Mouse (Mus musculus) ES-E14 (cell line): ENCODE results near the gene Pkp1.

Experiments
- CHD2 ChIP-seq: IDR thresholded peaks from 2 replicates; pipeline ENCODE4 v1.6.1; 2014; ENCODE audit warnings: mild to moderate bottlenecking, low read depth, low read length, inconsistent platforms
- MAFK ChIP-seq: IDR thresholded peaks from 2 replicates; pipeline ENCODE4 v1.6.1; 2014; ENCODE audit warnings: mild to moderate bottlenecking, low read depth, low read length, inconsistent platforms; ENCODE audit not compliant: insufficient read depth
- ZC3H11A ChIP-seq: IDR thresholded peaks from 2 replicates; pipeline ENCODE4 v1.6.1; 2012; ENCODE audit warnings: low read depth, mild to moderate bottlenecking, inconsistent platforms, low read length, borderline replicate concordance
- ZNF384 ChIP-seq: IDR thresholded peaks from 2 replicates; pipeline ENCODE4 v1.6.1; 2012; ENCODE audit warnings: low read depth, low read length, inconsistent platforms

DNA sequence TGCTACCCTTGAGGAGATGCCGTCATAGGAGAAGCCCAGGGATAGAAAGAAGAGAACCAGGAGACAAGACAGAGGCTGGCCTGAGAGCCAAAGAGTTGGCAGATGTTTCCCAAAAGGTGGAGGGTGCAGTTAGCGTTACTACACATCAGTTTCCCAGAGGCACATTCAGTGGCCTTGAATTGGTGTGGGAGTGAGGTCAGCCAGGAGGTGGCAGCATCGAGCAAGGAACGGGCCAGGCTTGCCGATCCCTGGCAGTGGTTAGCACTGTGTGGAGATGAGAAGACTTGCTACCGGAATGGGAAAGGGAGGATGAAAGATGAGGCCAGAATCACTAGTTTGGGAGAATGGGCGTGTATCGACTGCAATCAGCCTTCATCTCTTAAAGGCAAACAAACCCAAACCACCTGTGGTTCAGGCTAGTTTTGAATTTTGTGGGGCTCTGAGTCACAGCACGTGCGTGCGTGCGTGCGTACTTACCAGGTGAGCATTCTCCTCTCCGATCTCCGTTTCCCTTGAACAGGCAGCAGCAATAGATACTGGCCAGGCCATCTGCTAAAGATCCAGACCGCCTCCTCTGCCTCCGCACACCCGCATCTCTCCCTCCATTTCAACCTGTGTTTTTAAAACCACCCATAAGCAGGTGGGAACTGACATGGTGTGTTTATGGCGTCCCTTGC, 53.4 kb downstream of the Pkp1 start:
- TF ChIP-seq CHD2 (no peak), ZC3H11A (peak; percentile 60; the same call in 1 of the 2 replicates), ZNF384 (no peak), MAFK (no peak)
